Mouse (Mus musculus) embryo, embryonic 11 days (tissue): Measurements from ENCODE around the gene Kdm2a.

Experiments
- DNase-seq: peaks from one replicate; pipeline ENCODE4 v3.0.0-alpha.2; 2015

The Kdm2a gene

GRCm38 (mm10) chr19:4326881-4327280, 71.2 kb downstream of the Kdm2a start:
- no peak for DNase-seq

DNA sequence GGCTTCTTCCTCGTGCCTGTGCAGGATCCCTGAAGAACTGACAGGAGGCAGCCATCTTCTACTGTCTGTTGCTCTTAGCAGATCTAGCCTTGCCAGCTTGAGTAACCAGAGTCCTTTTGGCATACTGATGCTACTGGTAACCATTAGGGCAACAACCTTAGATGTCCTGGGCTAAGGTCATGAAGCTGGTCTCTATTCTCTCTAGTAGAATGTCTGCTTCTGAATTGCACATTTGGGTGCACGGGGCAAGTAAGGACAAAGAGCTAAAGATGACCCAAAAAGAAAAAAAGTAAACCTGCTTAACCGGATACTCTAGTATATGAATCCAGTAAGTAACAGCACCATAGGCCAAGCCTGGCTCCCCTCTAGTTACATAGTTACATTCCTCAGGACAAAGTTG, 72.0 kb downstream of the Kdm2a start:
- DNase-seq: no peak

DNA sequence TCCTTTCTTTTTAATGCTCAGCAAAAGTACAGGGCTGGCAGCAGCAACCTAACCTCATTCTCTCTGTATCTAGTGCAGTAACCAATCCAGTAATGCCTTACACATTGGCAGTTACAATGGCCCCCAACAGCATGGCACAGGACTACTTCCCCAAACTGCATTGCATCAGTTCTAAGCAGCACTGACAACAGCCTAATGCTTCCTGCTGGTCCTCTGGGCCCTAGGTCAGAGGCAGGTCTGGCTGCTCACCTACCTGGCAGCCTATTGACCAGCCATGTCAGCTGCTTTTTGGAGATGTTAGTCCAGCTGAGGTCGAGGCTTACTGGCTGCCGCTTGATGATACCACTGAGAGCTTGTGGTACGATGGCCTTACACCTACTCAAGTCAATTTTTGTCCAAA, 76.0 kb downstream of the Kdm2a start:
- DNase-seq: no peak

- DNase-seq: no peak
Observed at GRCm38 (mm10) chr19:4321622-4322021, 76.5 kb downstream of the Kdm2a start.

DNA sequence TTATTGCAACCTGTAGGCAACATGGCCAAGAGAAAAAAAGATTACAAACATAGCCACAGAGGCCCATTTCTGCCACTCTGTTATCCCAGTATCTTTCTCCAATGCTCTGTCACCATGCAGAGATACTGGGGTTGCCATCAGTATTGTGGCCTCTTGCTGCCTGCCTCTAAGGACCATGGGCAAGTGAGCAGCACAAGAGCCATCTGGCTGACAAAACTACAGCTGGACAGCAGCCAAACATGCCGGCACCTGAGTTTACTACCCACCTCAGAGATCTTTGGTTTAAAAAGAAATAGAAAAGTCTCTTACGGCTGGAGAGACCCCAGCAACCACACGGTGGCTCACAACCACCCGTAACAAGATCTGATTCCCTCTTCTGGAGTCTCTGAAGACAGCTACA, 78.8 kb downstream of the Kdm2a start:
- DNase-seq: no peak

DNA sequence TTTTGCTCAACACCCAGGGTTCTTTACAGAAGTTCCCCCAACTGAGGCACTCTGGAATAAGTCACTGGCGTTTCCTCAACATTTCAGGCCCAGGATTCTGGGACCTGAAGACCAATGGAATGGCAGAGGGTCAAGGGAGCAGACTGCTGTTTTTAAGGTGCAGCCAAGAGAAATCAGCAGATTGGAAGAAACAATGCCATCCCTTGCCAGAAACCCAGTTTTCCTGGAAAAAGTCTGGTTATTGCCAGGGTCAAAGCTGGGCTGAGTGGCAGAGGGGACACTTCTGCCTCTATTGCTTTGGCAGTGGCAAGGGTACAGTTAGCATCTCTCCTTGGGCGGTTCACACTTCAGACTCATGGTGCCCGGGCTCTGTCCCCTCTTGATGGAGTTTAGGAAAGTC, 80.9 kb downstream of the Kdm2a start:
- DNase-seq: no peak

GRCm38 (mm10) chr19:4315223-4315944, 82.7 kb downstream of the Kdm2a start:
- DNase-seq: no peak

DNA sequence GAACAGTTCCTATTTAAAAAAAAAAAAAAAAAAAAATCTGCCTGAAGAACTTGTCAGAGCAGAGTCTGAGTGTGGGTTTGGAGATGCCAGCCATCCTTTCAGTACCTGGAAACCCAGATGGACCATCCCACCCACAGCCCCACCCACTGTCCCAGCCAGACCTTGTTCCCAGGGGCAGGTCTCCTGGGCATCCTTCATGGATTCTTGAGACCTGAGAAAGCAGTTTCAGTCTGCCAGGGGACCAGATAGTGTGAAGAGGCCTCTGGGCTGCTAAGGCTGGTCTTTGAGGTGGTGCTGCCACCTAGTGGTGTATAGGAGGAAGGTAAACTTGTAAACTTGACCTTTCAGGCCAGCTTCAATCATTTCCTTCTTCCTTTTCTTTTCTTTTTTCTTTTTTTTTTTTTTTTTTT, 88.3 kb downstream of the Kdm2a start:
- DNase-seq: peak; percentile 84

- no peak for DNase-seq
Observed at GRCm38 (mm10) chr19:4309302-4309701, 88.8 kb downstream of the Kdm2a start.

DNA sequence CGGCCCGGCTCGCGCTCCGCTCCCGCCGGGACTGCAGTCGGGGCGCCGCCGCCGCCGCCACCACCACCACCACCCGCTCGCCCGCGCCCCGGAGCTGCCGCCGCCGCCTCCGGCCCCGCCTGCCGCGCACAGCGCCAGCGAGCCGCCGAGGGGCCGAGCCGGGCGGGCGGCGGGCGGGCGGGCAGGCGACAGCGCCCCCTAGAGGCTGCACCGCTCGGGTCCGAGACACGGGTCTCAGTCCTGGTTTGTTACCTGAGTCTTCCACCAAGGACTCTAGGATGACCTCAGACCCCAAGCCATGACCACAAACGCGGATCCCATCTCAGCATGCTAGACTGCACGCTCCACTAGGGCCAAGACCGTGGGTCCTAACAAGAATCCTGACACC, 91.9 kb downstream of the Kdm2a start, which contains the start of gene Grk2:
Grk2 (minus strand) TSS at position 33 of the 388 bp plus-strand sequence.
- DNase-seq: peak; percentile 87

- peak; percentile 78 for DNase-seq
Observed at GRCm38 (mm10) chr19:4305491-4306189, 92.4 kb downstream of the Kdm2a start.

DNA sequence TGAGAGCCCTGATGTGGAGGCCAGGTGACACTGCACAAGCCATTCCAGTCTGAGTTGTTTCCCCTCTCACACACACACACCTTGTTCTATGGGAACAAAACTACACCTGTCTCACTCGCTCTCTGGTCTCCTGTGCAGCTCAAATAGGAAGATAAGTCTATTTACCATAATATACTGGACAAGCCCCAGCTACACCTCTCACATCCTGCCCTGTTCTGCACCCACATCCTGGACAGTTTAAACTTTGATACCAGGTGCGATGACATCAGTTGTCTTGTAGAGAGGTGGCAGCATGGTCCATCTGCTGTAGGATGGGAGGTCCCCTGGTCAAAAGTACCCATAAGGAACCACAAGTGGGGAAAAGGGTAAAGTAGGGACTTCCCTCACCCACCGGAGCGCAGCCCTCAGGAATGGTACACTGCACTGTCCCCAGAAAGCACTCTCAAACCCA, 93.2 kb downstream of the Kdm2a start:
- DNase-seq: no peak

DNA sequence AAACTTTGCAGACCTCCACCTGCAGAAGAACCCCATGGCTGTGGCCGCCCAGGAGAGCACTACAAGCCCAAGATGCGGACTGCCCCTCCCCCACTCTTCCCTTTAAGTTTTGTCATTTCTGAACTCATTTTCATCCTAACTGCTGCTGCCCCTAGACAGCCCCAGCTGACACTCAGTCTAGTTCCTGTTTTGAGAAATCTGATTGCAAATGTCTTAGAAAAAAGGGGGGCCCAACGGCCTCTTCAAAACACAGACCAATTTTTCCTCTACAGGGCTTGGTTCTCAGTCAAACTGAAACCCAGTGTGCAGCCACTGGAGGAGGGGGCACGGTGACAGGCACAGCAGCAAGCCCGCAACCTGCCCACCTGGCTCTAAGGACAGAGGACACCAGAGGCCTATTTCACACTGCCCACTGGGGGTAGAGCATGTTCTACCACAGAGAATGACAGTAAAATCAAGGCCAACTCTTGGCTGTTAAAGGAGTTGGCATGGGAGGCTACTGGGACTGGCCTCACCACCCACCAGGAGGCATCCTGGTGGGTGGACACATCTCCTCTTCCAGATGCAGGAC, 93.7 kb downstream of the Kdm2a start:
- DNase-seq: no peak

- DNase-seq: no peak
Observed at GRCm38 (mm10) chr19:4303640-4303995, 94.5 kb downstream of the Kdm2a start.

- DNase-seq: no peak
Observed at GRCm38 (mm10) chr19:4302936-4303639, 95.0 kb downstream of the Kdm2a start.

DNA sequence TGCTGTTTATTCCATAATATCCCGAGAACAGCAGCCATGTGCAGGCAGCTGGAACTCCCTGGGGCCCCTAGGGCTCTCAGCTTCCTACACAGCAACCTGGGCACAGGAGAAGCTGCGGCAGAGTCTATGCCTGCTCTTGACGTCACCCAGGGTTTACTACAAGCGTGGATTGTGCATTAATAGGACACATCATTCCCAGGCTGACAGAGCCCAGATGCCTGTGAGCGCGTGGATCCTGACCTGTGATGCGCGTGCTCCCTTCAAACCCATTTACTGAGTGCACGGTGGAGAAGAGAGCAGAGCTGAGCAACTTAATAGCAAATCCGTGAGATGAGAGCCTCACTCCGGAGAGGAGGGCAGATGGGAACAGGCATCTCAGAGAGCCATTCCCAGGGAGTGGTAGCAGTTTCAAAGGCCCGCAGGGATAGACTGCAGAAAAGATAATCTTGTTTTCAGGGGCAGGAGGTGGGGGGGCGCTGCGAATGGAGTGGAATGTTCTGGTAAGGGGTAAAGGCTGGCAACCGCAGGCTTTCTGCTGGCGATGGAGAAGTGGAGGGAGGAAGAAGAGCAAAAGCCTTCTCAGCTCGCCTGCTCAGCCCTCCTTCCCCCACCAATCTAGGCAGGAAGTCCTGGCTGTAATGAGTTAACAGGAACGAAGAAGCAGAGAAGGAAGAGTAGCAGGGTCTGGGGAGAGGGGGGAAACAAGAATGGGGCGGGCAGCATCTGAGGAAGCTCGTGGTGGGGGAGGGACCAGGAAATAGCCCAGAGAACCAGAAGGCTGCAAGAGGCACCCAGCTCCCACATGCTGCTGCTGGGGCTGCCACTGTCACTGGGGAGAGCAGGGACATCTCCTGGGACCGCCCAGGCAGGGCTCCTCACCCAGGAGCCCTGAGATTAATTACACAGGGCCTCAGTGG, 96.1 kb downstream of the Kdm2a start:
- peak; percentile 48 for DNase-seq

- DNase-seq: no peak
Observed at GRCm38 (mm10) chr19:4300852-4301734, 97.0 kb downstream of the Kdm2a start.

DNA sequence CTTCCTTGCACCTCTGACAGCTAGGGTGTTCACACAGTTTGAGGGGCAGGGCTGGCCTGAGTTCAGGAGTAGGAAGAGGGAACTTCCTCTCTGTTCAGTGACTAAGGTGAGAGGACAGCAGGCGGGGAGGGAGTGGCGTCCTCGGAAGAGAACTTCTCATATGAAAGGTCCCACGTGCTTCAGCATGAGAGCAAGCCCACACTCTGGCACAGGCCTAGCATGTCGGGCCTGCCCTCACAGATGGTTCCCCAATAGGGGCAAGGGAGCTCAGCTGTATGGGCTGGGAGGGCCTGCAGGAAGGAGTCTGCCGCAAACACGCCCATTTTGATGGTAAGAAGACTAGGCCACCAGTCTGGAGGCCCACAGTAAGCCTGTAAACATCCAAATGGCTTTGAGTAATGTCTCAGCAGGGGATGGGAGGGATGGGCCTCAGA, 97.8 kb downstream of the Kdm2a start:
- no peak for DNase-seq

DNA sequence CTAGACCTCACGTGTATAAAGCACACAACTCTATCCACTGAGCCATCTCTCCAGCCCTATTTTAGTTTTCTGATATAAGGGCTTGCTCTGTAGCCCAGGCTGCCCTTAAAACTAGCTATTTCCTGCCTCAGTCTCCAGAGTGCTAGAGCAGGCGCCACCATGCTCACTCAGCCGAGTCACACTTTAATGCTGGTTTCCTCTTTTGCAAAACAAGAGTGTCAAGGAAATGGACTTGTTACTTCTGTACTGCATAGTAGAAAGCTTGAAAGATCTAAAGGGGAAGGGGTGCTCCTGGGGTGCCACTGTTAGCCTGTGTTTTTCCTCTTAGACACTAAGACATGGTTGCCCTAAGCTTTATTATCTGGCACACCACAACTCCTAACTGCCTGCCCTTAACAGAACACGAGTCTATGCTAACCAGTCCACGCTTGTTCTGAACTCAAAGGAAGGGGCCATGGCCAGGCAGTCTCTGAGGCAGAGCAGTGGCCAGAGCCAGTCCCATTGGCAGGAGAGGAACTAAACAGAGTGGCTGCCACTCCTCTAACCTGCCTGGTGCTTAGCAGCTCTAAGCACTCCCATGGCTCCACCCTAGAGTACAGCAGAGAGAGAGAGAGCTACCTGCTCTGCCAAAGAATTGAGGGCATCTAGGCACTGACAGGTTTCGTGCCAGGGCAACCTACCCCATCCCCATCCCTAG, 98.4 kb downstream of the Kdm2a start:
- no peak for DNase-seq

DNA sequence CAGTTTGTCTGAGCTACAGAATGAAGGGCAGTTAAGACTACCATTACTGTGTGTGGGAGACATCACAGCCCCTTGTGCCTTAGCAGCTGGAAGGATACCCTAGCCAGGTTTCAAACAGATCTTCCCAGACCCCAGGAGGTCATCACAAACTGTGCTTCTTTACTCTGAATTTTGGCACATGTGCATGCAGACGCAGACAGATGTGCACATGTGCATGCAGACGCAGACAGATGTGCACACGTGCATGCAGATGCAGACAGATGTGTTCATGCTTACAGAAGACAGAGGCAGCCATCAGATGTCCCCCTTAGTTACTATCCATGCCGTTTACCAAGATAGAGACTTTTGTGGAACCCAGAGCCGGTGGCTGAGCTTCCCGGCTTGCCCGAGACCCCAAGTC, 99.0 kb downstream of the Kdm2a start:
- DNase-seq: no peak
